Mouse (Mus musculus) CH12.LX (cell line): ENCODE measurements around the gene Tfap2e. TPM values are rescaled to one million over a fixed set of nuclear protein-coding genes. Genes with fewer than 3 reads are reported as not detected.

ENCODE experiments used
- DNase-seq: peaks from one replicate; pipeline ENCODE4 v3.0.0-alpha.2; 2013; ENCODE audit errors: extremely low read depth
- H3K27ac ChIP-seq: 2 replicates; pipeline ENCODE4 v1.5.1; 2012; ENCODE audit warnings: low read depth, mild to moderate bottlenecking, control low read depth, moderate library complexity; ENCODE audit not compliant: insufficient read depth
- H3K27me3 ChIP-seq: replicated peaks from 2 replicates; pipeline ENCODE3; 2012; ENCODE audit warnings: inconsistent platforms
- H3K36me3 ChIP-seq, 2 experiments: replicated peaks in 1 of 2; 2 replicates each; pipeline versions ENCODE3 to v1.6.1; 2012; ENCODE audit warnings: inconsistent platforms in 1 of 2, low read length in 1 of 2, mild to moderate bottlenecking in 1 of 2, mixed read lengths in 1 of 2, moderate library complexity in 1 of 2; ENCODE audit not compliant: control insufficient read depth in 1 of 2, insufficient read depth in 1 of 2
- H3K4me1 ChIP-seq, 2 experiments: 2 replicates each; pipeline ENCODE4 v1.6.1; 2012; ENCODE audit warnings: inconsistent platforms in 1 of 2, moderate library complexity in 1 of 2; ENCODE audit not compliant: insufficient read depth in 2 of 2, control insufficient read depth in 1 of 2
- H3K4me2 ChIP-seq: 2 replicates; pipeline ENCODE4 v1.6.1; 2012; ENCODE audit warnings: low read depth, mild to moderate bottlenecking, control low read depth; ENCODE audit not compliant: poor library complexity, insufficient read depth, severe bottlenecking
- H3K4me3 ChIP-seq, 3 experiments: fragments of 150-350 bp in 1 of 3; sonication (generic) in 1 of 3; replicated peaks in 1 of 3; 2 replicates each; pipeline versions ENCODE3 to v1.5.1; 2011 to 2012; ENCODE audit warnings: low read depth in 2 of 3, low read length in 2 of 3, mild to moderate bottlenecking in 2 of 3, moderate library complexity in 2 of 3, control low read depth in 1 of 3, improper control_type of control experiment in 1 of 3, inconsistent platforms in 1 of 3, mixed read lengths in 1 of 3; ENCODE audit not compliant: poor library complexity in 1 of 3
- H3K79me2 ChIP-seq: replicated peaks from 2 replicates; pipeline ENCODE4 v1.6.1; 2012; ENCODE audit warnings: mild to moderate bottlenecking, moderate library complexity; ENCODE audit not compliant: control insufficient read depth, poor library complexity, insufficient read depth, severe bottlenecking; ENCODE audit errors: extremely low read depth
- H3K9ac ChIP-seq: 2 replicates; pipeline ENCODE4 v1.6.1; 2012; ENCODE audit warnings: low read depth, mild to moderate bottlenecking, control low read depth, moderate library complexity; ENCODE audit not compliant: insufficient read depth
- H3K9me3 ChIP-seq: replicated peaks from 2 replicates; pipeline ENCODE3; 2012; ENCODE audit warnings: low read length, inconsistent platforms, mixed read lengths
- BHLHE40 ChIP-seq: IDR thresholded peaks from 2 replicates; pipeline ENCODE4 v1.6.1; 2011; ENCODE audit warnings: mild to moderate bottlenecking, low read depth, low read length, improper control_type of control experiment
- CHD1 ChIP-seq: IDR thresholded peaks from 2 replicates; pipeline ENCODE4 v1.6.1; 2012; ENCODE audit warnings: low read depth, low read length, improper control_type of control experiment, inconsistent platforms
- CTCF ChIP-seq, 2 experiments: IDR thresholded peaks in 1 of 2; conservative IDR thresholded peaks in 1 of 2; 2 replicates each; pipeline ENCODE4 v1.5.1; 2011 to 2012; ENCODE audit warnings: low read depth in 2 of 2, low read length in 2 of 2, improper control_type of control experiment in 1 of 2, inconsistent platforms in 1 of 2, mild to moderate bottlenecking in 1 of 2, moderate library complexity in 1 of 2
- E2F4 ChIP-seq: IDR thresholded peaks from 2 replicates; pipeline ENCODE4 v1.6.1; 2011; ENCODE audit warnings: low read depth, low read length, improper control_type of control experiment; ENCODE audit not compliant: insufficient replicate concordance
- EP300 ChIP-seq: IDR thresholded peaks from 2 replicates; pipeline ENCODE4 v1.6.1; 2011; ENCODE audit warnings: low read length, improper control_type of control experiment
- ETS1 ChIP-seq: conservative IDR thresholded peaks from 2 replicates; pipeline ENCODE4 v1.6.1; 2012; ENCODE audit warnings: low read depth, mild to moderate bottlenecking, inconsistent platforms, low read length, improper control_type of control experiment, moderate library complexity
- GABPA ChIP-seq: IDR thresholded peaks from 2 replicates; pipeline ENCODE4 v1.6.1; 2012; ENCODE audit warnings: low read depth, low read length, improper control_type of control experiment, inconsistent platforms; ENCODE audit not compliant: insufficient replicate concordance
- JUN ChIP-seq: IDR thresholded peaks from 2 replicates; pipeline ENCODE4 v1.6.1; 2011; ENCODE audit warnings: low read depth, mild to moderate bottlenecking, low read length, improper control_type of control experiment, moderate library complexity; ENCODE audit not compliant: insufficient read depth
- KAT2A ChIP-seq: IDR thresholded peaks from 2 replicates; pipeline ENCODE4 v1.6.1; 2012; ENCODE audit warnings: low read length, improper control_type of control experiment, inconsistent platforms; ENCODE audit not compliant: insufficient replicate concordance
- MAFK ChIP-seq: IDR thresholded peaks from 2 replicates; pipeline ENCODE4 v1.6.1; 2011; ENCODE audit warnings: low read length, improper control_type of control experiment; ENCODE audit not compliant: insufficient replicate concordance
- MAX ChIP-seq: IDR thresholded peaks from 2 replicates; pipeline ENCODE4 v1.6.1; 2011; ENCODE audit warnings: low read length, improper control_type of control experiment
- MAZ ChIP-seq: IDR thresholded peaks from 2 replicates; pipeline ENCODE4 v1.6.1; 2012; ENCODE audit warnings: low read depth, mild to moderate bottlenecking, inconsistent platforms, low read length, improper control_type of control experiment, moderate library complexity
- MYC ChIP-seq: IDR thresholded peaks from 2 replicates; pipeline ENCODE4 v1.6.1; 2011; ENCODE audit warnings: low read depth, mild to moderate bottlenecking, improper control_type of control experiment, low read length
- NELFE ChIP-seq: IDR thresholded peaks from 2 replicates; pipeline ENCODE4 v1.6.1; 2011; ENCODE audit warnings: low read depth, low read length, improper control_type of control experiment
- NRF1 ChIP-seq: IDR thresholded peaks from 2 replicates; pipeline ENCODE4 v1.6.1; 2014; ENCODE audit warnings: low read depth, mild to moderate bottlenecking, inconsistent platforms, low read length, improper control_type of control experiment, moderate library complexity
- PAX5 ChIP-seq: IDR thresholded peaks from 2 replicates; pipeline ENCODE4 v1.6.1; 2012; ENCODE audit warnings: low read length, inconsistent platforms, mixed read lengths
- POLR2A ChIP-seq: IDR thresholded peaks from 2 replicates; pipeline ENCODE4 v1.6.1; 2011; ENCODE audit warnings: low read depth, mild to moderate bottlenecking, improper control_type of control experiment, low read length
- RAD21 ChIP-seq: IDR thresholded peaks from 2 replicates; pipeline ENCODE4 v1.6.1; 2011; ENCODE audit warnings: low read depth, mild to moderate bottlenecking, low read length, improper control_type of control experiment, moderate library complexity
- RCOR1 ChIP-seq: conservative IDR thresholded peaks from 2 replicates; pipeline ENCODE4 v1.6.1; 2012; ENCODE audit warnings: low read depth, mild to moderate bottlenecking, inconsistent platforms, low read length, improper control_type of control experiment
- SMC3 ChIP-seq: IDR thresholded peaks from 2 replicates; pipeline ENCODE4 v1.6.1; 2011; ENCODE audit warnings: low read depth, low read length, improper control_type of control experiment
- TBP ChIP-seq: conservative IDR thresholded peaks from 2 replicates; pipeline ENCODE4 v1.6.1; 2011; ENCODE audit warnings: low read depth, low read length, improper control_type of control experiment
- TCF12 ChIP-seq: IDR thresholded peaks from 2 replicates; pipeline ENCODE4 v1.6.1; 2014; ENCODE audit warnings: low read depth, mild to moderate bottlenecking, inconsistent platforms, low read length, improper control_type of control experiment
- UBTF ChIP-seq: IDR thresholded peaks from 2 replicates; pipeline ENCODE4 v1.6.1; 2012; ENCODE audit warnings: low read depth, mild to moderate bottlenecking, inconsistent platforms, low read length, improper control_type of control experiment, moderate library complexity
- USF1 ChIP-seq: IDR thresholded peaks from 2 replicates; pipeline ENCODE4 v1.6.1; 2014; ENCODE audit warnings: low read depth, mild to moderate bottlenecking, inconsistent platforms, low read length, improper control_type of control experiment
- ZMIZ1 ChIP-seq: IDR thresholded peaks from 2 replicates; pipeline ENCODE4 v1.6.1; 2012; ENCODE audit warnings: low read depth, mild to moderate bottlenecking, inconsistent platforms, low read length, improper control_type of control experiment
- dilution Hi-C: fragments of 300-500 bp; cut with MboI; formaldehyde crosslinking; loops from 2 replicates; pipeline ENCODE4 v1.14.3; 2020; ENCODE audit warnings: low sequenced_read_pairs; ENCODE audit not compliant: extremely low pct_unique_long_range_greater_than_20kb, extremely low pct_ligation_motif_present
- in situ Hi-C: fragments of 300-500 bp; cut with MboI; formaldehyde crosslinking; loops from 3 replicates; pipeline ENCODE4 v1.14.3; 2019; ENCODE audit warnings: low sequenced_read_pairs, low pct_ligation_motif_present, low pct_unique_long_range_greater_than_20kb, mixed read lengths
- polyA plus RNA-seq: library from polyadenylated mRNA; unstranded; fragments of >175 nt; gene quantifications from 2 replicates; pipeline ENCODE4 v1.2.1, GENCODE M21; 2012; ENCODE audit warnings: low read depth; ENCODE audit not compliant: insufficient read length
- total RNA-seq, 2 experiments: library from RNA; depleted of rRNA; stranded (reverse); fragments of 300-350 nt in 1 of 2; fragments of >200 nt in 1 of 2; gene quantifications; 2 replicates each; pipeline ENCODE4 v1.2.3; 2012 to 2014

Gene Tfap2e
- total and polyA plus RNA-seq, 3 experiments, result not detected

GRCm38 (mm10) chr4:126677054-126678003 lies 58.7 kb downstream of the Tfap2e start, which contains the start of gene Psmb2 (continued):
- TF ChIP-seq ETS1, result 0 out of 2 replicates have a peak, but pooled peaks have one; percentile 5
- TF ChIP-seq BHLHE40, result peak; percentile 87
- TF ChIP-seq RAD21, result no peak
- peak; percentile 93; the same call in 1 of the 2 replicates for TF ChIP-seq KAT2A
- peak; percentile 87 for TF ChIP-seq POLR2A
- TF ChIP-seq RCOR1, result no peak
- TF ChIP-seq MAX, result peak; percentile 76
- peak; percentile 90 for TF ChIP-seq ZMIZ1
- no peak for TF ChIP-seq CHD1
- no peak for TF ChIP-seq EP300
- peak; percentile 92 for TF ChIP-seq TCF12
- TF ChIP-seq SMC3, result no peak
- no peak for TF ChIP-seq PAX5
- no peak for TF ChIP-seq MAFK
- no peak for TF ChIP-seq E2F4
- TF ChIP-seq JUN, result no peak
- peak; percentile 94 for TF ChIP-seq TBP
- TF ChIP-seq CTCF (conservative IDR thresholded peaks at IDR 0.05 in 1 of 2, IDR thresholded peaks at IDR 0.05 in 1 of 2; ENCODE audit: low read depth in 2 of 2, low read length in 2 of 2), result no peak
- peak; percentile 81 for TF ChIP-seq NELFE
- TF ChIP-seq, all 38 proteins: peak for 21

- H3K4me1 ChIP-seq, result peaks cover 0 to 1% of the 10 kb centered on the region in 2 experiments; a peak in 2 of 4 replicates
- in situ Hi-C loops (no loop called here), dilution Hi-C loops (no loop called here)
- H3K36me3 ChIP-seq, result no peaks in the 10 kb centered on the region
- no peak overlapping the region for H3K4me2 ChIP-seq
- no peaks in the 10 kb centered on the region for H3K79me2 ChIP-seq
- DNase-seq, result no peak
- H3K9ac ChIP-seq, result no peak overlapping the region
- H3K9me3 ChIP-seq, result peaks cover 8% of the 10 kb centered on the region
- no peak overlapping the region for H3K4me3 ChIP-seq
- TF ChIP-seq MYC, result 0 out of 2 replicates have a peak, but pooled peaks have one; percentile 23
- peak; percentile 56 for TF ChIP-seq RAD21
- no peak for TF ChIP-seq GABPA
- TF ChIP-seq CTCF (conservative IDR thresholded peaks at IDR 0.05 in 1 of 2, IDR thresholded peaks at IDR 0.05 in 1 of 2; ENCODE audit: low read depth in 2 of 2, low read length in 2 of 2), result peak in 1 of 2 experiments; percentile 56; a peak in 2 of 4 replicates
- no peak for TF ChIP-seq MAZ
- TF ChIP-seq E2F4, result no peak
- TF ChIP-seq USF1, result no peak
- TF ChIP-seq NRF1, result no peak
- no peak for TF ChIP-seq UBTF
- TF ChIP-seq SMC3, result peak; percentile 36
- no peak overlapping the region for H3K27ac ChIP-seq
- peaks cover 6% of the 10 kb centered on the region for H3K27me3 ChIP-seq
These were observed 69.0 kb downstream of the Tfap2e start for GRCm38 (mm10) chr4:126667075-126667474.
